Mouse (Mus musculus): ENCODE data around the gene Hipk4.

DNA sequence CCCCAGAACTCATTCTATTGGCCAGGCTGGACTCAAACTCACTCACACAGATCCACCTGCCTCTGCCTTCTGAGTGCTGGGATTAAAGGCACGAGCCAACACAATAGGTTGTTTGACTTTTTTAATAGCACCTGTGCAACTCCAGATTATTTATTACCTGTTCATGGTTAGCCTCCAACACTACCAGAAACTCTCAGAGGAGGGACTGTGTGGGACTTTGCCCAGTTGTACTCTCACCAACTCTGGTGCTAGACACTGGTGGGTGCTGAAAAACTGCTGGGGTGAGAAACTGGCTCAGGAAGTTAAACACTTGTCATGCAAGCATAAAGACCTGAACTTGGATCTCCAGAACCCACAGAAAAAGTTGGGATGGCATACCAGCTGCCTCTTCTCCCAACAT lies 43.3 kb upstream of the Hipk4 start:
- no peak for TF ChIP-seq CTCF (IDR thresholded peaks at IDR 0.05; ENCODE audit: low read depth)
- TF ChIP-seq EP300 (IDR thresholded peaks at IDR 0.05; ENCODE audit: low read depth): no peak
